Mouse (Mus musculus): ENCODE data around the gene Gm45711.

The Gm45711 gene

DNA sequence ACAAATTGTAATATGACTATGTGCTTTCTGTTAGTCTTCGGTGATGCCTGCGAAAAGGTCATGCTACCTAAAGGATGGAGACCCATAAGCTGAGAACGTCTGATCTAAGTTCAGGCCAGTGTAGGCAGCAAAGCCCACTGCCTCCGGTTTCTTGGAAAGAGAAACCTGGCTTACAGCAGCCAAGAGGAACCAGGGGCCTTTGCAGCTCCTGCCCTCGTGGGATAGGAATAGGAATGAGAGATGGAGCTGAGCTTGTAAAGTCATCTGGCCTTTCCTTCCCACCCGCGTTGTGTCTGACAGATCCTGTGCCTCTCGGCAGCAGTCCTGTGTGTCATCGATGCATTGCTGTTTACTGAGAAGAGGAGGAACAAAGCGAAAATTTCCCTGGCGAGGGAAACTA, 11.4 kb upstream of the Gm45711 start, which contains the start of gene Gm11020:
TSS of gene Gm11020 (plus strand) at position 301 of the 400 bp plus-strand sequence.
- 76% methylated on average over 11 of the region's 11 CpGs for WGBS

DNA sequence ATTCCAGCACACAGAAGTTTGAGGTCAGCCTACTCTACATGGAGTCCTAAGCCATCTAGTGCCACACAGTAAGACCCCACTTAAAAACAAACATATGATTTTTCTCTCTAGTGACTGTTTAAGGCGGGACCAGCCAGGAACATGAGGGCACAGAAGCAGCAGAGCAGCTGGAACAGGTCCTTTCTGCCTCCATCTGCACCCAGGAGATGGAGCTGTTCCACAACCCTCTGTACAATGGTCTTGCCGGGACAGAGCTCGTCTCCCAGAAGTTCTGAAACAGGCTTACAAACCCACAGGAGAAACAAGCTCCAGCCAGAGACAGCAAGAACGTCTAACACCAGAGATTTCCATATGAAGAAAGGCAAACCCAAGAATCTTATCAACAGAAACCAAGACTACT, 3.4 kb upstream of the Gm45711 start:
- WGBS = 48% methylated on average over 4 of the region's 4 CpGs

DNA sequence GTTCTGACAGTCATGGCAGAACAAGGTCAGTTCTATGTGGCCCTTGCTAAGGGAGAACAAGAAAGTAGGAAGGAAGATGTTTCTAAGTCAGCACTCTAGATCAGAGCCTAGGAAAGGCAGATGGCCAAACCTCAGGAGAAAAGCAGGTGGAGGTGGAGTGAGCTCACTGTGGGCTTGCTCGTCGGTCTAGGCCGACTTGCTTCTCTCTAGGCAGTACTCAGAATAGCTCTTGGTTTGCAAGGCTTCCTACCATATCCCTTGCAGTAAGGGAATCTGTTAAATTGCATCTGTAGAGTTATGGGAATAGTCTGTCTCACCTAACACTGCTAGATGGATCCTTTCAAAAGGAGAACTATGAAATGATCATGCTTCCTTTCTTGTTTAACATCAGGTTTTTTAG, 2.1 kb upstream of the Gm45711 start:
- 56% methylated on average over 3 of the region's 3 CpGs for WGBS

DNA sequence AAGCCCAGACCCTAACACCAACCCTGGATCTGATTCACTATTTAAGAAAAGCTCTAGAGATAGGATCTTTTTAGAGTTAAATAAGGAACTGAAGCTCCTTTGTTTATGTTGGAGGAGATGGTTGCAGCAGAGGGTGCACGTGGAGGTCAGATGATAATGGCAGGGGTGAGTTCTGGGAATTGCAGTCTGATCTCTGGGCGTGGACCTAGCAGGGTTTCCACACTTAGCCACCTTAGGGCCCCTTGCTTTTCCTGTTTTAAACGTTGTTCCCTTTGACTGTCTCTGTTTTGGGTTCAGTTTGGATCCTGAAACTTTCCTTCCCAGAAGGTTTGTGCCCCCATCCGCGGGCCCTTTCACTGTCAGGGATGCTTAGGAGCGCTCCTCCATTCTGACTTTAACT, 1.5 kb downstream of the Gm45711 start:
- WGBS = 73% methylated on average over 6 of the region's 6 CpGs

DNA sequence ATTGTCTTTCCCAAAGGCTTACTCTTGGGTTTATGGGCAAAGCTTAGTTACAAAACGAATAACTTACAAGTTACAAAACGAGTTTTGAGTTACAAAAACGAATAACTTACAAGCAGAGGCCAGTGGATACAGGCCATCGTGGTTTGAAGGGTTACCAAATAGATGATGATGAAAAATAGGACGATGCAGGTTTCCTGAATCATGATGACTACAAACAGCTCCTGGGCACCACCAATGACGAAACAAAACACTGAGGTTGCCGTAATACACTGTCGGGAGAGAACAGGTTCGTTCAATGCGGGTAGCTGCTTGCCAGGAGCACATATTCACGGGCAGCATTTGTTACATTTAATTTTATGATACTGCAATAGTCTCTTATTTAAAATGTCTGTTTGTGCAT, 4.9 kb downstream of the Gm45711 start:
- WGBS = 91% methylated on average over 11 of the region's 11 CpGs

DNA sequence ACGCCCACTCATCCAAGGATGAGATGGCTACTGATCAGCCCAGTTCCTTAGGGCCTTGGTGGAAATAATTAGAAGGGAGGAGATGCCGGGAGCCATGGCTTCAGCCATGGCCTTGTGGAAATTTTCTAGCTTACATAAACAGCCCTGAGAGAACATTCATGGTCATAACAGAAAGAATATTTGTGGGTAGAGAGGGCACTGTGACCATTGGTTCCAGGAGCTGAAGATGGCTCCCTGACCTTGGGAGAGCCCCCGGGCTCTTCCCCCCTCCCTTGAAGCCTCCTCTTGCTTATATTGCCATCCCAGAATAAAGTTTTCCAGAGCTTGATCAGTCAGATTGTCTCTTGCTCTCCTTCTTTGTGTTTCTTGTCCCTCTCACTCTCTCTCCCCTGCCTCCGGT, 7.3 kb downstream of the Gm45711 start:
- 98% methylated on average over 4 of the region's 4 CpGs for WGBS

DNA sequence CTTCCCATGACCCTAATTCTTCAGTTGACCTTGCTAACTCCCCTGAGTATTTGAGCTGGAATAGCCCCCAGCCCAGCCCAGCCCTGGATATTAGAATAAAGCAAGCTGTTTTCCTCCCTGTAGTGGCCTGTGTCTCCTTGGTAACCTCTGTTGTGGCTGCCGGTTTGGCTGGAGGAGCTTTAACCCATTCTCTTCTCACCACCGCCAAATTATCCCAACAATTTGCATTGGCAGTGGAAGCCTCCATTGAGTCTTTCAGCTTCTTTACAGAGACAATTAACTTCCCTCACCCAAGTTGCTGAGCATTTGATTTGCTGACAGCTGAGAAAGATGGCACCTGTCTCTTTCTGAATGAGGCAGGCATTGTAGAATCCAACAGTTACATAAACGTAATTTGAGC, 8.3 kb downstream of the Gm45711 start:
- 38% methylated on average over 3 of the region's 3 CpGs for WGBS

DNA sequence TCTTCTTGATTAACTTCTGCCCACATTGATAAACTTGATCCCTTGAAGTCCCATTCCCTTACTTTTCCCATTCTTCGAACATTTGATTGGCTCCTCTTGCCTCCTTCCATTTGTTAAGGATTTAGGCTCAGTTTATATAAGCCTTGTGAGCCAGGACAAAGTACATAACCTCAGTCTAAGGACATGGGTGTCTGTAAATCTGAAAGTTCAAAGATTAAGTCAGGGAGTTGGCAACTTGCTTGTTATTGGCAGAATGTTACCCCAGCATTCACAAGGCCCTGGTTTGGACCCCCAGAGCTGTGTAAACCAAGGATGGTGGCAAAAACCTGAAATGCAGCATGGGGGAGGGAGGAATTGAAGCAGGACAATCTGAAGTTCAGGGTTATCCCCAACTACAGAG, 15.5 kb downstream of the Gm45711 start:
- 84% methylated on average over 1 of the region's 1 CpGs for WGBS

DNA sequence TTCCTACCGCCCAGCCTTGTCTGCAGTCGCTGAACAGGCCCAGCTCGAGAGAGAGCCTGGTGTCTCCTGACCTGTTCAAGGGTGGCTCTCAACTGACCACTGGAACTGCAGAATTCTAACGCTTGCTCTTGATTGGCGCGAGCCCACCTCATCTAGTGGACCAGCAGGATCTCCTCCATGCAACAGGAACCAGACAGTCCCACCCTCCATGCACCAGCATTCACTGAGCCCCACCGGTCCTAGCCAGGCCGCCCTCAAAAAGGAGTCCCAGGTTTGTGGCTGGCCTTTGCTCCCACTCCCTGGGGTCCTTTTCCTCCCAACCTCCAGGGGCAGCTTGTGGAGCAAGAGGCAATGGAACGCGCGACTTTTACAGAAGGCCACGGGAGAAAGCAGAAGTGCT, 16.8 kb downstream of the Gm45711 start, which contains the start of gene Cmtm2a:
TSS of gene Cmtm2a (minus strand) at position 101 of the 400 bp plus-strand sequence.
- WGBS = 88% methylated on average over 12 of the region's 12 CpGs

DNA sequence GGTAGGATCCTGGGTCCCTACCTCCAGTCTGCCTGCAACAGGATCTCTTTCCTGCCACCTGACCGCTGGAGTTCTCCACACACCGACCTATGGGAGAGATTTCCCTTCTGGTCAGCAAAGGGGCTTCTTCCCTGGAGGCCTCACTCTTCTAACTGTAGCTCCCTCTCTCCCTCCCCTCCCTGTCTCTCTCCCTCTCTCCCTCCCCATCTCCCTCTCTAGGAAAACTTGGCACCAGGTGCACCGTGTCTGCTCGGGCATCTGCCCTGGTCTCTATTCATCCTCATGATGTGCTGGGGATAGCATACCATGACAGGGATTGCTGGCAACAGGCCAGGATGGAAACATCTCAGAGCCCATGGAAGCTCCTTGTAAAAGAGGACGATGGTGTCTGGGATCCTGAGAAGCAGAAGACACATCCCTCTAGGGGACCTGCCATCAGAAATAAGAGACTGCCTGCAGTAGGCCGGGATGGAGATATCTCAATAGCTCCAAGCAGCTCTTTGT, 40.9 kb downstream of the Gm45711 start:
- 82% methylated on average over 6 of the region's 6 CpGs for WGBS

DNA sequence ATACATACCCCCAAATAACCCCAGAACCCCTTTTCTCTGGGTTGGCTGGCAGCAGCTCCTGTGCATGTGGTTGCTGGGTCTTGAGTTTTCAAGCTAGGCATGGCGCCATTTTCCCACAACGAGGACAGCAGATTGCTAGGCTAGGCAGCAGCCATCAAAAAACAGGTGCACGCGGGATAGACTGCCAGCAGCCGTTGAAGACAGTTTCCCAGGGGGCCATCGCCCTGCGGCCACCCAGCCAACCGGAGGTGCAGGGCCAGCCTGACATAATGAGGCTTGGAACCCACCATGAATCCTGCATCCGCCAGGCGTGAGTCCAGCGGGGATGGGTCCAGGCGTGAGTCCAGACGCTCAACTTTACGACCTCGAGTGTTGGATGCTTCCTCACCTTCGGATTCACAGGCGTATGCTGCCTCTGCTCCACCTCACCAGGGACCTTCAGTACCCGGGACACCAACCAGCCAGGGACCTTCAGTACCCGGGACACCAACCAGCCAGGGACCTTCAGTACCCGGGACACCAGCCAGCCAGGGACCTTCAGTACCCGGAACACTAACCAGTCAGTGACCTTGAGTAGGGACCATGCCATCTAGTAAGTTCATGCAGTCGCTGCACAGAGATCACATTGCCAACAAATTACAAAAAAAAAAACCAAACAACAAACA, 45.5 kb downstream of the Gm45711 start:
- 95% methylated on average over 22 of the region's 22 CpGs for WGBS

DNA sequence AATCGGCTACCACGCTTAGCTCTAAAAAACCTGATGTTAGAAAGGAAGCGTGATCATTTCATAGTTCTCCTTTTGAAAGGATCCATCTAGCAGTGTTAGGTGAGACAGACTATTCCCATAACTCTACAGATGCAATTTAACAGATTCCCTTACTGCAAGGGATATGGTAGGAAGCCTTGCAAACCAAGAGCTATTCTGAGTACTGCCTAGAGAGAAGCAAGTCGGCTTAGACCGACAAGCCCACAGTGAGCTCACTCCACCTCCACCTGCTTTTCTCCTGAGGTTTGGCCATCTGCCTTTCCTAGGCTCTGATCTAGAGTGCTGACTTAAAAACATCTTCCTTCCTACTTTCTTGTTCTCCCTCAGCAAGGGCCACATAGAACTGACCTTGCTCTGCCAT, 48.1 kb downstream of the Gm45711 start:
- 65% methylated on average over 5 of the region's 5 CpGs for WGBS

DNA sequence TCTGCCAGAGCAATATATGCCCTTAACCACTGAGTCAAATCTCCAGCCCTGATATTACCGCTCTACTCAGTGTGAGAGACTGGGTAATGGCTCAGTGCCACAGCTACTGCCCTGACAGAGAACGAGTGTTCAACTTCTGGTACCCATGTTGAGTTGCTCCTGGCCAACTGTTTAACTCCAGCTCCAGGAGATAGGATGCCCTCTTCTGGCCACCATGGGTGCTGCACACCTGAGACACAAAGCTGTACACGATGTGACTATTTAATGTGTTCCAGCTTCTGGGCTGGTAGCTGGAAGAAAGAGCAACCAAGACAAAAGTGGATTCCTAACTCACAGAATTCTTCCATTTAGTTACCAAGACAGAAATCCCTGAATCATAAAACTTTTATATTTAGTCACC, 56.9 kb downstream of the Gm45711 start:
- WGBS = 81% methylated on average over 3 of the region's 3 CpGs

DNA sequence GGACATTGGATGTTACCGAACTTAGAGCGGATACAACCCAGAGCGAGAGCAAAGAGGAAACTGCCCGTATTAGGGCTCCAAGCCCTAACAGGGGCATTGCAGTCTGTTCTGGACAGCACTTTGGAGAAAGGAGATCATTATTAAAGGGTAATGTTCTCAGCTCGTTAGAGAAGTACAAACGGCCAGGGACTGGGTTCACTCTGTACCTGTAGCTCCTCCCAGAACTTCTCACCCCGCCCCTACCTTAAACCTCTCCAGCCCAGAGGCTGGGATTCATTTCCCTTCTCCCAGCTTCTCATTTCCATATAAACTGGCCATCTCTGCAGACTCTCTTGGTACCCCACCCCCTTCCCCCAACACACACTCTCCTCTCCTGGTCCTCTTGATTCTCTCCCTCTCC, 58.4 kb downstream of the Gm45711 start:
- WGBS = 2% methylated on average over 7 of the region's 7 CpGs

DNA sequence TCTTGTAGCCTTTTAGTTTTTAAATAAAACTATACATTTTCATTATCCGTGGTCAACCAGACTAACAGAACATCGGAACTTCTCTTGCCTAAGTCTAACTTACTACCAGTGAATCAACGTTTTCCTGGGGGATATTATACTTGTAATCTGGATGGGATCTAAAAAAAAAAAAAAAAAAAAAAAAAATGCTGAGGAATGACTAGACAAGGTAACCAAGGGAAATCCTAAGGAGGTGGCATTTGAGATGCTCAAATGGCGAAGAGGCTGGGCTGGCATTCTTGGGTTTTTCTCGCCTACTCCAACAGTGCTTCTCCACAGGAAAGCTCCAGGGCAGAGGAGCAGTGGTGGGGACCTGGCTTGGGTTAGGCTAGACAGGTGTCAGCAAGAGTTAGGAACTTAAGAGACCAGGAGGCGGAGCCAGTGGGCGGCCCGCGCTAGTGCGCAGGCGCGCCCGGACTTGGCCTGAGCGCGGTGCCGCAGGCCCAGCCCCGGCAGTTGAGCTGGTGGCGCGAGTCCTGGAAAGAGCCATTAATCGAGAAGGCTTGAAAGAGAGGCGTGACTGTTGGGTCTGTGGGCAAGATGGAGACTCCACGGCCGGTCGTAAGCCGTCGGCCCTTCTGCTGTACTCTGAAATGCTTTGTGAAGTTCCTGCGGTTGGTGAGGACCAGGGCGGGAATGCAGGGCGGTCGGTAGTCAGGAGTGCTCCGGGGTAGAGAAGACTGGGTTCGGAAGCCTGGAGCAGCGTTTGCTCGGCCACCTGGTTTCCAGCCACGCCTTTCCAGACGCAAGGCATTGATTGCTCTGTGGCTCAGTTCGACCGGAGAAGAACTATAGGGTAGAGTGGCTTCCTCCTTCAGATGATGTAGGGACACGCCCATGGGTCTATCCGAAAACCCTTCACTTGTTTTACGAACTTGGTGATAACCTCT, 59.2 kb downstream of the Gm45711 start, which contains the start of gene Cklf:
TSS of gene Cklf (plus strand) at position 423 of the 929 bp plus-strand sequence.
- WGBS = 4% methylated on average over 41 of the region's 41 CpGs

DNA sequence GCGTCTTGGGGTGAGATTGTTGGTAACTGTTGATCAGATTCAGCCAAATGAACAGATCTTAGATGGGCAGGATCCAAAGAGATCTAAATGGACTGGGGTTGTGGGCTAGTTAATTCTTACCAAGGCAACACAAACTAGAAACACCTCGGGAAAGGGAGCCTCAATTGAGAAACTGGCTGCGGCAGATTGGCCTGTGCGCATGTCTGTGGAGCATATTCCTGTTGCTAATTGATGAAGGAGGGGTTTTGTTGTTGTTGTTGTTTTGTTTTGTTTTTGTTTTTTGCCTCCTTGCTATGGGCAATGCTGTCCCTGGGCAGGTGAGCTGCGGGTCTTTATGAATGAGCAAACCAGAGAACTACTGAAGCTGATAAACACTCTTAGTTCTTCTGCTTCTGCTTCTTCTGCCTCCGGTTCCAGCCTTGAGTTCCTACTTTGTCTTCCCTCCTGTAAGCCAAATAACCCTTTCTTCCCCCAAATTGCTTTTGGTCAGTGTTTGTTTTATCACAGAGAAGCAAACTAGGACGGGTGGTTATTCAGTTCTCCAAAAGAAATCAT, 60.4 kb downstream of the Gm45711 start:
- WGBS = 85% methylated on average over 7 of the region's 7 CpGs

DNA sequence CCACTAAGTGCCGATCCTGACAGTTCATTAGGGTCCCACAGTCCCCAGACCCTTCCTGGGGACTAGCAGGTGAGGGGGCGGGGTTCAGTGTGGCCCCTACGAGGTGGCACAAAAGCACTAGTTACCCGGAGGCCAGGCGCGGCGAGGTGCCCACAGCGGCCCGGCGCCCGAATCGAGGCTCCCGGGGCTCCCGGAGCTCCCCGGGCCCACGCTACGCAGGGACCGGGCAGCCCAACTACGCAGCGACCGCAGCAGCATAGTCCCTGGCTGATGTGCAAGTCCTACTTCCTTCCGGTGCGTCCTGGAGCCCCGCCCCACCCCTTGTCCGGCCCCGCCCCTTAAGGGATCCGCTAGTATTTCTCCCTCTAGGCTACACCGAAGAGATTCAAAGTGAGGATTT, 61.6 kb downstream of the Gm45711 start, which contains the start of gene Tk2:
TSS of gene Tk2 (minus strand) at position 283 of the 400 bp plus-strand sequence.
- under 1% methylated on average over 28 of the region's 28 CpGs for WGBS

DNA sequence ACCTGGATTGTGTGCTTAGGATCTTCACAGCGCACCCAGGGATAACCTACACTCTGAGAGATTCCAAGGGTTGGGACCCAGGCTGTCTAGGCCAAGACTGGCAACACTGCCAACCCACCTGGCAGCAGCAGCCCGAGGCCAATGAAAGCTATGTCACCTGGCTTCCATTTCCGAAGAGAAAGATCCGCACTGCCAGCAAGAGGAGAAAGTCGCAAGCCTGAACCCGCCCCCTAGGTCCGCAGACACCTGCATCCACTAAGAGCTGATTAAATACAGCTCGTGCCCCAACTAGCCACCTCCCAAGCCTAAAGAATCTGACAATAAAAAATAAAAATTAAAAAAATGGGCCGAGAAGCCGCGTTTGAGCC, 62.0 kb downstream of the Gm45711 start:
- 1% methylated on average over 11 of the region's 11 CpGs for WGBS

DNA sequence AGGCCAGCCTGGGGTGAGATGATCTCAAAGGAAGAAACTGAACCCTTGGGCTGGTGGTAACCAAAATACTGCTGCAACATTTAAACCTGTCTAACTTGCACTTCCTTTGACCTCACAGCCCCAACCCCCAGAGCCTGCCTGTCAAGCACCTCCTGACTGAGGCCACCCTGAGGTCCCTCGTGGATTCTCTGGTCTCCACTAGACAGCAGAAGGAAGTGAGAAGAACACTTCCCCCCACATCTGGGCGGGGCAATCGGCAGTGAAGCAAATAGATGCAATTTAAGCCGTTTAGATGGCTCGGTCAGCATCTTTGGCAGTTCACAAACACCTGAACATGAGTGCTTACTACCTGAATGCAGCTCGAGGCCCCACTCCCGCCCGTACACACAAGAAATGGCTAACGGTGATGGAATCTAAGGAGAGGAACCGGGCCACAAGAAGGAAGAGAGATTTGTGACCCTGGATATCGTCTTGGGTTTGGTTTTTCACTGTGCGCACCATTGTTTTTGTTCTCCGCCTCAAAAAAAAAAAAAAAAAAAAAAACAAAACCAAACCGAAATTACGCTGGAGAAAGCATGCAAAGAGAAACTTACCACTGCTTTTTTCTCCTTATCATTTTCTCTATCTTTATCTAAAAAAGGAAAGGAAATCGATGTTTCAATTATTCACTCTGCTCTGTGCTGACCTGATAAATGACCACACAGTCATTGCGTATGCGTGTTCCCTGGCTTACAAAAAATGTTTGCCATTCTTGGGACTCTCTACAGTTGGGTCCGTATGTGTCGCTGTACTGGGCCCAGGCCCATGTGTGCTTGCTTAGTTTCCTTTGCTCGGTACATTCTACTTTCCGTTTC, 62.6 kb downstream of the Gm45711 start:
- WGBS = 65% methylated on average over 22 of the region's 22 CpGs

DNA sequence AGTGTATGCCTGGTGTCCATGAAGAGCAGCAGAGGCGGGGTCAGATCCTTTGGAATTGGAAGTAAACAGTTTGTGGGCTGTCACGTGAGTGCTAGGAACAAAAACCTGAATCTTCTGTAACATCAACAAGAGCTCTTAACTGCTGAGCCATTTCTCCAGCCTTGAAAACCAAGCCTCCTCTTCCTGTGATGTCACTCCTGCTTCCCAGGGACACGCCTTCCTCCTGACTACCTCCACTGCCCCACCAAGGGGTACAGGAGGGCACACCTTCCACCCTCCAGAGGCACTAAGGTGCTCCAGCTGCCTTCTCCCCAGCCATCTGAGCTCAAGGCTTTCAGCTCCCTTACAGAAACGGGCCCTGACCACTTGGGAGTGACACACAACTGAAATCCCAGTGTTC, 63.3 kb downstream of the Gm45711 start:
- 90% methylated on average over 4 of the region's 4 CpGs for WGBS

DNA sequence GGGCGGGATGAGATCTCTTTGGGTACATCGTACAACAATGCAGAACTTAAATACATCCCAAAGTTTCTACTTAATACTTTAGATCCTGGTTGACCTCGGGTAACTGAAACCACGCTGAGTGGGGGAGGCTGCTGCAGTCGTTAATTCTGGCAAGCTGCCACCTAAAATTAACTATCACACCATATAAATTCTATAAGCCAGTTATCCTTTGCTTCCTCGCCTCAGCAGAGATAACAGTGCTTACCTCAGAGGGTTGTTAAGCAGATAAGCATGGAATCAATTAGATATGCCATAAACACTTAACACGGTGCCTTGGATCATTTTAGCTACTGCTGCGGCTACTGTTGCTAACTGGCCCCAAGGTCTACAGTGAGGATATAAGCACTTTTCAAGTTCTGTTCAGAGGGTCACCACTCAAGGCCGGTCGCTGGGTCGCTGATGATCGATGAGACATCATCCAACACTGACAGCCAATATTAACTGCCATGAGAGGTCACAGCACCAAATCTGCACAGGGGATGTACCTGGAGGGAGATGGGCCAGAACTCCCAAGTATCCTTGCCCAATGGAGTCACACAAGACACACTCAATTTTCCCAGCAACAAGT, 67.7 kb downstream of the Gm45711 start:
- WGBS = 87% methylated on average over 12 of the region's 12 CpGs
